Mouse (Mus musculus) embryo, embryonic 9.5 days (tissue): ENCODE data around the gene Tbx15.
A peak's percentile ranks its signal among the peaks of the same experiment; 100 is the strongest.
"Not testable (repeated sequence)": the region's sequence is repeated elsewhere in the genome, so short reads cannot be mapped to it uniquely, and the experiment has no call there.

Source experiments
- DNase-seq: peaks from one replicate; pipeline ENCODE4 v3.0.0-alpha.2; 2017; ENCODE audit errors: extremely low spot score

Tbx15 gene

DNA sequence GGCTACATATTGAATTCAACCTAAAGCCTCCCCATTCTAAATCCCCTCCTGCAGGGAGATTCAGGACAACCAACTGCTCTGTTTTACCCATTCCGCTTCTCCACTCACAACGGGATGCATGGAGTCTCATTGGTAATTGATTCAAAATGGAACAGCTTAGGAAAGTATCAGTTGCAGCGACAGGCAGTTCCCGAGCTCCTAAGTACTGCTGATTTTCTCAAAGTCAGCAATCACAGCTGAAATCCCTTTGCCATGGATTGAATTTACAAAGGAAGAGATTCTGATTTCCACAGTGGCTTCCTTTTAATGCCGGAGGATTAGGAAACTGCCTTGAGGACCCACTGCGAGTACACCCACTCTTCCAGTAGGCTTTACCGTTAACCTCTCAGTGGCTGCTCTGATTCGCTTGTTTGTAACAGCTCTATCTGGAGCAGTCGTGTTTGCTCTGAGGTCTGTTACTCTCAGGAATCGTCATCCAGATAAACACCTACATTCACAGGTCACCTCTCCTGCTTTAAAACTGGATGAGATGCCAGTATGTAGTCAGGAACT lies 26.6 kb downstream of the Tbx15 start:
- DNase-seq, result no peak

DNA sequence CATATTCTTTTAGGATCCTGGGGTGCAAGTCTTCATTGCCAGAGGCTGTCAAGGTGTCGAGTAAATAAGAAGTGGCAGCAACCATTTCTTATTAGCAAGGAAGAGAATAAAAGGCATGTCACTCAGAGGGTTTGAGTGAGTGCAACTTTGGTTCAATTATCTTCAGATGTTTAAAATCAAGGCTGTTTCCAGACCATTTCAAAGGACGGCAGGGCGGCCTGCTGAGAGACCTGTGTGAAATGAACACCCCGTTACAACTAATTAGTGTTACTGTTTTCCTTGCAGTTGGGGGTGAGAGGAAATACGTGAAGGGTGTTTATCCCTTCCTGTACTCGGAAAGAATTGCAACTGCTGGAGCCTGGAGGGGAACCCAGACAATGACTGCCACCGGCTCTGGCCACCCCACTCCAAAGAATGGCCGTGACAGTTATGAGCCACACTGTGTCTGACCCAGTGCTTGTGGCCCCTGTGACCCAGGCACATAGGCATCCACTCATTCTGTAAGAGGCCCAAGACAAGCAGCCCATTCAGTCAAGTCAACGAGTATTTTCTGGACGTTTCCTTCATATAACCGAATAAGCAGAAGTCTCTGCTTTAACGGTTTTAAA lies 37.9 kb downstream of the Tbx15 start:
- DNase-seq, result no peak

DNA sequence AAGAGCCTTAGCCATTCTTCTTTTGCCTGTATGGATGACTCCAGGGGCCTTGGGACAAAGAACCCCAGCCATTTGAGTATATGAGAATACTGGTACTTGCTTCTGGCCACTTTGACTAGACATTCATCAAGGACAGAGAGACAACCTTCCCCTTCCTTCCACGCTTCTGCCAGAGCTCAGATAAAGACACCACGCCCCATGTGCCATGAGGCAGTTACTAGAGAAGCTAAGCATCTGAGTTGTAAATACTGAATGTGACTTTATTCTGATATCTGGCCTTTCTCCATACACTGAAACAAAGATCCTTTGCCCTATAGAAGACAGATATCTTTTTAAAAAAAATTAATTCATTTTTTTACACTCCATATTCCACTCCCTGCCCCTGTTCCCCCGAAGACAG lies 39.5 kb downstream of the Tbx15 start:
- DNase-seq, result no peak

DNA sequence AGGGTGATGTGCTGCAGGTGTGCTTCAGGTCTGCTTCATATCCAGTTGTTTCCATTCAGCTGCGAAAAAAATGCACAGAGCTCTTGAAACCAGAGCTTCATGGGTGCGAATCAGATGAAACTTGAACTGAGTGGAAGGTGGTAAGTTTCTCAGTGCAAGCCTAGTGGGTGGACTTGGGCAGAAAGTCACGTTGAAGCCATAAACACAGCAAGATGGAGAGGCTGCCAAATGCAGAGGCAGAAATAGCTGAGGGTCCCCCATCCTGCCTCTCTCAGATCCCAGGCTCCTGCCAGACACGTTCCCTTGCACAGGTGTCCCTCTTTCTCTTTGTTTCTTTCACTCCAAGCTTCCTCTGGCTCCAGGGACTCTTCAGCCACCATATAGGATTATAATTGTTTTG lies 41.3 kb downstream of the Tbx15 start:
- no peak for DNase-seq

DNA sequence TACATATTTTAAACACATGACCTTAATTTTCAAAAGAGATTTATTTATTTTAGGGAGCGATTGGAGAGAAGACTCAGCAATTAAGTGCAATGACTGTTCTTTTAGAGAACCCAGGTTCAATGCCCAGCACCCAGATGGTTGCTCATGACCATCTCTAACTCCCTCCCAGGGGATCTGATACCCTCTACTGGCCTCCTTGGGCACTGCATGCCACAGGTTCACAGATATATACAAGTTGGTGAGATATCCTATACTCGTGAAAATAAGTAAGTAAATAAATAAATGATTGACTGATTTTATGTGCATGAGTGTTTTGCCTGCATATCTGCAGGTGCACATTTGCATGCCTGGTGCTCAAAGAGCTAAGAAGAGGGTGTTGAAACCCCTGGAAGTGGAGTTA lies 48.1 kb downstream of the Tbx15 start:
- no peak for DNase-seq

DNA sequence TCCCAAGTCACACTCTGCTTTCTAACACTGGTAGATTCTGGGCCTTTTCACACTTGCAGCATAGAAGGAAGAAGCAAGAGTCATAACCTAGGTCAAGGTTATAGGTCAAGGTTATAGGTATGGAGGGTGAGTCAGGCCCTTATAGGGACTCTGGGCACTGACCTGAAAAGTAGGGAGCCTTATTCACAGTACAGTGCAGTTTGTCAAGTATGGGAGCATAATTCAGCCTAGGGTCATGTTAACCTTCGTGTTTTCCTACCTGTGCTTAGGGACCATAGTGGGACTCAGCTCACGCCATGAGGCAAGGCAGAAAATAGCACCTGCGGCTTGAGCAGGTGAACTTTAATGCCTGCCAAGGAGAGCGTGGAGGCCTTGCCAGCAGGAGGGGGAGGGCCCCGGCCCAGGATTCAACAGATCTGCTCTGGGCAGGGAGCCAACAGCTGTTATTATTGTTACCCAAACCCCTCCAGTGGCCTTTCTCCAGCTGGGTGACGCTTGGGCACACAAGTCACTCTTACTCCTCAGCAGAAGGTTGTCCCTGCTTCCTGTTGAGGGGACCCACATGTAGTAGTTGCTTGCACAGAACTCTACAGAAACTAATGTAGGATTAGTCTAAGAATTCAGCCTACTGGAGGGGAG lies 50.0 kb downstream of the Tbx15 start:
- no peak for DNase-seq

DNA sequence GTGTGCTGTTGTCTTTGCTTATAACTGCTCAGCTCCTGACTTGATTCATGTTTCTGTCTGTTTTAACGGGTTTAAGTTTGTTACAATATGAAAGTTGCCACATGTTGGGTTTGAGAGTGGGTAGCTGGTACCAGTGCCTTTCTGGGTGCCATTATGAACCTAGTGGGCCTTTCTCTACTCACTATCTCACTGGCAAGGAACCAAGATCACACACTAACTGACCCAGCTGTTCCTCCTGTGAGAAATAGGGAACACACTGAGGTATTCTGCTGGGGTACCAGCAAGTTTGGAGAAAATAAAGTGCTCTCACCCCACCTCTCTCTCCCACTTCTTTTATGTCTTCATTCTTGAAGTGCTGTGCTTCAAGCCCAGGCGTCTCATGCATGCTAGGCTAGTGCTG lies 50.7 kb downstream of the Tbx15 start:
- no peak for DNase-seq

DNA sequence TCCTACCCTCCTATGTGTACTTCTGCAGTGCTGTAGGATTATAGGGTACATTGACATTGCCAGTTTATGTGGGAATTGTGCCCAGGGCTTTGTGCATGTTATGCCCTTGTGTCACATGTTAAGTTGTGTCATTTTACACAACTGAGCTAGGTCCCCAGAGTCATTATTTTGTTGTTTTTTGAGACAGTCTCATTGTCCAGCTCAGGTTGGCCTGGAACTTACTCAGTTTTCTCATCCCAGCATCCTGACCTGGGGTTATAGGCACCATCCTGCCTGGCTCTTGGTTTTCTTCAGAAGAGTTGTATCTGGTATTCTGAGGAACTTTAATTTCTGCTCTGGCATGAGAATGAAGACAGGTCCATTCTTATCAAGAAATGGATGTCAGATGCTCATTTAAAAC lies 51.2 kb downstream of the Tbx15 start:
- no peak for DNase-seq

DNA sequence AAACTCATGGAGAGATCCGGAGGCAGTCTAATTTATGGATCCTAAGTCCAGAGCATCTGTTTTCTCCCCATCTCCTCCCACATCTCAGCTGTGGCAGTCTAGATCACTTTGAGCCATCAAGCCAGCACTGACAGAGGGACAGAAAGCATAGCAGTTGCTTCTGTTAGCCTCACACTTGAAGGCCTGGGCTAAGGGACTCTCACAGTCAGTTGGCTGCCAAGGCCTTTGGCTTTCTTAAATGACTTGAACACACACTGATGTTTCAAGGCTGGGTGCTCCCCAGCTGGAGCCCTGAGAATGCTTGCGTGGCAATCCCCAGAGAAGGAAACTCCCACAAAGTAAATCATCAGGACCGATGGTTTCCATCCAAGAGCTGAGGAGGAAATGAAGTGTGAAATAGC lies 52.4 kb downstream of the Tbx15 start:
- no peak for DNase-seq

DNA sequence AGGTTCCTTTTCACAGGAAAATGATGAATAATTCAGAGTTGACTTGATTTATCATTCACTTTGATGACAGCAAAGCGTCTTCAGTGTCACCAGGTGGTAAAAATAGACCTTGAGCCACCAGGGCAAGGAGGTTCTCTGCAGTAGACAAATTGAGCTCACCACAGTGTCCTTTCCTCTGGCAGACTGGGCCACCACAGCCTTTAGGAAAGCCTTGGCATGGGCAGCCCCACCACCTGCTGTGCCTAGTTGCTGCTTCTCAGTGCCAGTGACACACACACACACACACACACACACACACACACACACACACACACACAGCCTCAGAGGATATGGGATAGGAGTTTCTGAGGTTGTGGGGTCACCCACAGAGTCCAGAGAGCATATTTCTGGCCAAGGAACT lies 54.0 kb downstream of the Tbx15 start:
- not testable (repeated sequence) for DNase-seq

DNA sequence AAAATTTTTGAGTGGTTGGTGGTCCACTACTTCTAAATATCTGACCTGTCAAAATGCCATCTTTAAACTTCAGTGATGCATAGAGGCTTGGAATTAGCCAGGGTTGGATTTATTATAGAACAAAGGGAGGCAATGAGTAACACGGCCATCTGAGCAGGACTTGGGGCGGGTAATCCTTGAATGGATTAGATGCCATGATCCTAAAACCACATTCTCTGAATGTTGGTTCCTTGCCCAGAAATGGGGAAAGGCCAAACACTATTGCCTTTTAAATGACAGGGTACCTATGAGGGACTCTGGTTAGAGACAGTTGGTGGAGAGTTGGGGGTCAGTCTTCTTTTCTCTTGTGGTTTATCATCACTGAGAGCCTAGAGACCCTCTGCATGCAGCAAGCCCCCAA lies 55.1 kb downstream of the Tbx15 start:
- DNase-seq, result no peak

DNA sequence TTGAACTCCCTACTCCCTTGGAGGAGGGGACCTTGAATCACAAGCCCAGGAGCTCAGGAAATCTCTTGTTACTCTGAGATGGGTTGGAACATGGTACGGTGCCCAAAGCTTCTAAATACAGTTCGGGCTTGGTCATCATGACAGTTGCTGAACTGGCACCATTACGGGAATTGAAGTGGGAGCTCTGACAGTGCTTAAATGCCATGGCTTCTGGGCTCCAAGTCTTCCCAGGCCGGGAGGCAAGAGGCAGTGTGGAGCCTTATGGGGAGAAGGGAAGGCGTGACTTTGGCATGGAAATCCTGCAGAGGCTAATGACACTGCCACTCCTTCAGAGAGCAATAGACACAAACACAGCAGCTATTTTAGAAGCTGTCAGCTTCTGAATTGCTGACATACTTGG lies 56.0 kb downstream of the Tbx15 start:
- no peak for DNase-seq

DNA sequence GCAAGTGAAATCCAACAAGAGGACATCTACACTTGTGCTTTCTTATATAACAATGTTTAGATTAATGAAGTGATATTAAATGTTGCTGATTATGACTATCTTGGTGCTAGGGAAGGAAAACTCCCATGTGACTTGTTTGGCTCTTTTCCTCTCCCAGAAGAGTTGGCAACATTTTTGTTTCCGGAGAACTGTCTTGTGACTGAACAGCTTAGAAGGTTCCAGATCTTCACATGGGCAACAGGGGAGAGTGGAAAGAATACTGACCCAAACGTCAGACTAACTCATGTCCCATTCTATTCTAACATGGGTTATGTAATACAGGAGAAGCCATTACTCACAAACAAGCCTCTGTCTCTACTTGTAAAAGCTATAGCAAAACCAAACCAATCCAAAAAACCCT lies 60.7 kb downstream of the Tbx15 start:
- DNase-seq, result no peak

DNA sequence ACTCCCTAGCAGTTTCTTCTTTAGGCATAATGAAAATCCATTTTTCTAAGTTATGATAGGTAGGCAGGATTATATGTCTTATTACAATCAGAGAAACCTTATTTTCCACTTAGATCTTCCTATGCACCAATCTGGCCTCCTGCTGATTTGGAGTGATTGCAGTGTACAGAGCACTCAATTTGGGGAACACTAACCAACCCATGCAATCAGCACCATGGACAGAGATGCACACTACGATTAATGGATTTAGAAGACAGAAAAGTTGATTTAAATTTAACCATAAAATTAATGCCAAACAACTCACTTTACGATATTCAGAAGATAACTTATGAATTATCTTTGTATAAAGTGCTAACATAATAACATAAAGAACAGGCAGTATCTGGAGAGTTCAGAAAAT lies 70.7 kb downstream of the Tbx15 start:
- DNase-seq, result peak; percentile 12

DNA sequence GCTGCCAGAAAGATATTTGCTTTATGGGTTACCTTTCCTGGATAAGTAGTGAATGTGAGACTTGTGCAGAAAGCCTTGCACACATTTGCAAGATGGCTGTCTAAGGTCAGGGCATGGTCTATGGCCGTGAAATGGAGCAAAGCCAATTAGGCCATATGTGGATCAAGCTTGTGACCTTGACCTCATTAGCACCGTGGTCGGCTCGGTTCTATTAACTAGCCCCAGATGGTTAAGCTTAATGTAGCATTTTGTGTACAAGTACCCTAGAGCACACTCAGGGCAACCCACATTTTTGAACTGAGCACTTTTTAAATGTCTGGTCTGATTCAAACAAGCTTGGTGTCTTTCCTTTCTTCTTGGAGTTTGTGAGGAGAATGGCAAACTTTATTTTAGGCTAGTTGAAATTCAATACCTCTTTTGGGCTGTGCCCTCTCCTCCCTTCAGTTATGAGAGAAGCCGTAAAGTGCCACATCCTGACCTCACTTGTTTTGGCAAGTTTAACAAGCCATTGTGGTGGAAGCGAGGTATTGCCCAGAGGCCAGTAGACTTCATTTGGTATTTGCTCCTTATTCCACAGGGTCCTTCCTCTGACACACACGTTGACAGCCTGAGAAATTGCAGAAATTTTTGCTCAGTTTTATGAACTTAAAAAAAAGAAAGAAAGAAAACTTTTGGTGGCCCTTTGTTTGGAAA lies 71.9 kb downstream of the Tbx15 start:
- DNase-seq, result peak; percentile 13

DNA sequence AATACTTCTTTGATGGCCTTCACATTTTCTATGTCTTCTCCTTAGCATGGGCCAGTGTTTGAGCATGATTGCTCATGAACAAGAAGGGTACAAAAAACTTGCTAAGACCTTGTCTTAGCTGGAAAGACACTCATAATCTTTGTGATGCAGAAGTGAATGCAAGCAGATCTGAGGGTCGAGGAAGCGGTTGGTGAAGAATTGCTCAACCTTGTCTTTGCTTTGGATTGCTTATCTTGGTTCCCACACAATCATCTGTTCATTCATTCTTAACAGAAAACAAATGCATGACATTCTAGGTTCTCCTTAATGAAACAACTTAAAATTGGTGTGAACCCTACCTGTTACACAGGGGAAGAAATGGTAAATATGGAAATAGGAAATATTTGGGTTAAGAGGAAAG lies 82.2 kb downstream of the Tbx15 start:
- DNase-seq, result no peak

DNA sequence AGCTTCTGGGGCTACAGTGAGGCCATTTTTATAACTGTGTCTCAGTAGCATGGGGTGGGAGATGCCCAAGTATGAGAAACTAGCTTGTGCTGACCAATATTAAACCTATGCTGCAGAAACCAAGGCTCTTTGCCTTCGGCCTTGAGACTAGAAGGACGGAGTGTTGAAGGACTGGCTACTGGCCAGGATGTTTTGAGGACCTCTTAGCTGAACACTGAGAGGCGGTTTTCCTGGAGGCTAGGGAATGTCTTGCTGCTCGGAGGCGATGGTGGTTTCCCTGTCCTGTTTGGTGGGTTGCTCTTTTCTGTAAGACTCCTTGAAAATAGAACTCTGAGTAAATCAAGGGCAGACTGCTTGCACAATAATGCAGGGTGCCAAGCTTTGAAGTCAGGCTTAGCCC lies 89.1 kb downstream of the Tbx15 start:
- no peak for DNase-seq

DNA sequence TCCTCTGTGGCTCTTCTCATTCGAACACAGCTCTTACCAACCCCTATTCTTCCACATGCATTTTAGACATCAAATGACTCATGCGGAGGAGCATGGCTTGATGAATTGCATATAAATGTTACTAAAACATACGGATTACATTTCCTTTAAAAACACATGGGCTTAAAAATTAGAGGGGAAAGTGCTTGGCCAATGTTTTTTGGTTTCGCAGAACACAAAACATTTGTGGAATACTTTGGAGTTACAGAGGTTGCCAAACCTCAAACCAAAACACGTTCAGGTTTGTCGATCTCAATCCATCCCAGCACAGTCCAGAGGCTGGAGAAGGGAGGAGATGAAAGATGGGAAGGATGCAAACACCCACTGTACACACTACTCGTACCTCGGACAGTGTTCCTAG lies 90.9 kb downstream of the Tbx15 start:
- no peak for DNase-seq

DNA sequence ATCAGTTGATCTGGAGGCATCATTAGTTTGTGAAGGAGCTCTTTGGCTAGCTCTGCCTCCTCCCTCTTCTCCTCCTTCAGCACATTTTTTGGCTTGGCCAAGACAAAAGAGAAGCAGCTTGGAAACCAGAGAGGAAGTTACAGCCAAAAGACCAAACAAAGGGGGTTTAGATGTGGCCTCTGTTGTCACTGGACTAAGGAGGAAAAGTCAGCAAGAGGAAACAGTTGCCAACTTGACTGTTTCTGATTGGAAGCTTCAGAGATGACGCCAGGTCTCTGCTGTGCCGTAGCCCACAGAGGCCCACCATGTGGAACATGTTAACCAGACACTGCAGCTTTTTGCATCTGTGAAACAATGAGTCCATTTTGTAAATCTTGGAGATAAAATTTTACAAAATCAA lies 96.7 kb downstream of the Tbx15 start:
- DNase-seq, result no peak

DNA sequence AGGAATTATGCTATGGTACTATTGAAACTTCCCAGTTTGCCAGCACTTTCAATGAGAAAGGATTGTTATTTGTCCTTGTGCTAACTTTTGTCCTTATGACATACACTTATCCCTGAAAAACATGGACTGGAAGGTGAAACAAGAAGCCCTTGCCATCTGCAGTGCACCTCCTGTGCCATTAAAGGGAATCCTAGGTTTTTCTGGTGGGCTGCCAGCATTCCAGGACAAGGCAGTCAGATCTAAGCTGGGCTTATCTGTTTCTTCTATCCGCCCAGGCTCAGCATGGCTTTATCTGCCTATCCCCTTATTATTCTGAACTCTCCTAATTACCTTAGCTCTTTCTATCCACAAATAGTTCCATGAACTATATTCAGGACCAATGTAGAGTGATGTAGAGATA lies 98.6 kb downstream of the Tbx15 start:
- DNase-seq, result no peak

DNA sequence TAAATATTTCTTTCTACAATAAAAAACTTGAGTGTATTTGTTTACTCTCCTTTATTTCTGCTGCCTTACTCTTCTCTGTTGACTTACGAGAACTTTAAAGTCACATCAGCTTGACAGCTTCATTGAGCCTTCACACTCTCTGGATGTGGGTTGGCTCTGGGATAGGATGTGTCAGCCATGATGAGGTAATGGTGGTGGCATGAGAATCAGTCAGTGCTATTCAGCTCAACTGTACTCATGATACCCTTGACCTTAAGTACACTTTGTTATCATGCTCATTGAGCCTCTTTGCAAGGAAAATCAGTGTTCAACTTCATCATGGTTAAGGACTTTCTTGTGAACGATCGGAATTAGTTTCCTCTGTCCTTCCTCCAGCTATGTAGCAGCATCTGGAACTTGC lies 99.8 kb downstream of the Tbx15 start:
- DNase-seq, result no peak

DNA sequence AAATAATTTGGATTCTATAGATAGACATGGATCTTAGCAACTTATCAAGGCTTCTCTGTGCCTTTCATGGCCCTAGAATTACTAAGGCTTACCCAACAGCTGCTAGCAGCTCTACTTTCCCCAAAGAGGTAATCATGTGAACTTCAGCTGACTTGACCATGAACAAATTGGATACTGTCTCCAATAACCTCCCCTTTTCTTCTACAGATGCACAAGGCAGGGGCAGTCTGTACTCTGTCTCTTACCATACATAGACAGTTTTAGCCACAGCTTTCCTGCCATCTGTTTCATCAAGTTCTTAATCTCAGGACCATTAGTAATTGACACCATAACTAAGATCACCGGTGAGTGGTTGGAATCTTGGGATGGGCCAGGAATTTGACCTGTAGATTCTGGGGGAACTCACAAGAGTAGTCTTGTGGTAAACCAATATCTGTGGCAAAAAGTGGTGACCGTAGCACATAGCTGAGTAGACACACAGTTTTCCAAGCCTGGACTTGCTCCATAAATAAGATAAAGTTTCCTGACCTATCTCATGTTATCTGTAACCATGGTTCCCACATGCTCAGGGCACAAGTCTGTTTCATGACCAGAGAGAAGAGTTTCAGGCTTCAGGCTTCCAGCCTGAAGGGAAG lies 139.6 kb downstream of the Tbx15 start:
- no peak for DNase-seq

DNA sequence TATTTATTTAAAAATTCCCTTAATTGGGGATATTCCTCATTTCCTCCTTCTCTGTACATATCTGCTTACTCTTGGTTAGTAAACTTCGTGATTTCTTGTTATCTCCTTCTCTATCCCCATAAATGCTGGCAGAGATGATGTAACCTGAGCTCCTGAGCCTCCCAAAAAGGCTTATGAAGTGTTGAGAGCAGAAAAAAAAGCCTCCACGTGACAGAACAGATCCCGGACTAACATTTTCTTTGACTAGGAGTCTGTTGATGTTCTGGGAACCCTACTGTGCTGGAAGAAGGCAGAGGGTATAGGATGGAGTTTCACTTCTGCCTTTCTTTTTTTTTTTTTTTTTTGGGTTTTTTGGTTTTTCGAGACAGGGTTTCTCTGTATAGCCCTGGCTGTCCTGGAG lies 146.9 kb downstream of the Tbx15 start:
- DNase-seq, result no peak
